Mouse (Mus musculus) duodenum, adult 2 months (tissue): ENCODE results near the gene Med13l. TPM values are rescaled to one million over a fixed set of nuclear protein-coding genes. Genes with fewer than 3 reads are reported as not detected.

Experiments used
- polyA plus RNA-seq: library from polyadenylated mRNA; depleted of rRNA; stranded (reverse); fragments of >200 nt; gene quantifications from 2 replicates; pipeline ENCODE4 v1.2.3, GENCODE M21; 2012; ENCODE audit warnings: low replicate concordance; rRNA removed

Gene Med13l
- polyA plus RNA-seq, result 8.0 and 11.6 TPM in 2 replicates

DNA sequence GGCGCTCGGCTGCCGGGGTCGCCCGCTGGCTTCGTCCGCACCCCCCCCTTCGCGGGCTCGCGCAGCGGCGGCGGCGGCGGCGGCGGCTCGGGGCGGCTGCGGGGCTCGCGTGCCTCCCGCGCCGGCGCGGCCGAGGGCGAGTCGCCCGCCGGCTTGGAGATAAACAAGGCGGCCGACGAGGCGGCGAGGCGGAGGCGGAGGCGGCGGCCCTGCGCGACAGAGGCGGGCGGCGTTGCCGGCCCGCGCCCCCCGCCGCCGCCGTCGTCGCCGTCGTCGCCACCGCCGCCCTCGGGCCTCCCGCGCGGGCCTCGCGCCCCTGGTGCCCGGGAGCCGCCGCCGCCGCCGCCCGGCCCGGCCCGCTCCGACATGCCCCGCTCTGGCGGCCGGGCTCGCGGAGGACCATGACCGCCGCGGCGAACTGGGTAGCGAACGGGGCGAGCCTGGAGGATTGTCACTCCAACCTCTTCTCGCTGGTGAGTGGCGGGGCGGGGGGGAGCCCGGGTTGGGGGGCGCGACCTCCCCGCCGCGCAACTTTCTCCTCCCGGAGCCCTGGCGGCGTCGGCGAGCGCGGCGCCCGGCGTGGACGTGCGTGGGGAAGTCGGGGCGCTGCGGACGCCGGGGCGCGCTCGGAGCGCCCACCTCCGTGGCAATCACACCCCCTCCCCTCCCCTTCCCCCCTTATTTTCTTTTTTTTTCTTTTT, at the start of gene Med13l:
Gene Med13l, plus strand, starts transcription at position 295 of the 701 bp plus-strand sequence.

